Mouse (Mus musculus) heart, adult 8-10 months (tissue): Measurements from ENCODE around the gene Sdha. TPM values are rescaled to one million over a fixed set of nuclear protein-coding genes. Genes with fewer than 3 reads are reported as not detected.
A peak's percentile ranks its signal among the peaks of the same experiment; 100 is the strongest.

ENCODE experiments used
- DNase-seq: peaks from one replicate; pipeline ENCODE4 v3.0.0; 2022; ENCODE audit warnings: low spot score
- total RNA-seq, 4 experiments: library from RNA; stranded (reverse); gene quantifications; 2 replicates each; pipeline ENCODE4 v1.2.4; 2022

The Sdha gene
- total RNA-seq, 4 experiments from 2014 or later, result 1,332 to 1,570 (median 1,418) TPM

DNA sequence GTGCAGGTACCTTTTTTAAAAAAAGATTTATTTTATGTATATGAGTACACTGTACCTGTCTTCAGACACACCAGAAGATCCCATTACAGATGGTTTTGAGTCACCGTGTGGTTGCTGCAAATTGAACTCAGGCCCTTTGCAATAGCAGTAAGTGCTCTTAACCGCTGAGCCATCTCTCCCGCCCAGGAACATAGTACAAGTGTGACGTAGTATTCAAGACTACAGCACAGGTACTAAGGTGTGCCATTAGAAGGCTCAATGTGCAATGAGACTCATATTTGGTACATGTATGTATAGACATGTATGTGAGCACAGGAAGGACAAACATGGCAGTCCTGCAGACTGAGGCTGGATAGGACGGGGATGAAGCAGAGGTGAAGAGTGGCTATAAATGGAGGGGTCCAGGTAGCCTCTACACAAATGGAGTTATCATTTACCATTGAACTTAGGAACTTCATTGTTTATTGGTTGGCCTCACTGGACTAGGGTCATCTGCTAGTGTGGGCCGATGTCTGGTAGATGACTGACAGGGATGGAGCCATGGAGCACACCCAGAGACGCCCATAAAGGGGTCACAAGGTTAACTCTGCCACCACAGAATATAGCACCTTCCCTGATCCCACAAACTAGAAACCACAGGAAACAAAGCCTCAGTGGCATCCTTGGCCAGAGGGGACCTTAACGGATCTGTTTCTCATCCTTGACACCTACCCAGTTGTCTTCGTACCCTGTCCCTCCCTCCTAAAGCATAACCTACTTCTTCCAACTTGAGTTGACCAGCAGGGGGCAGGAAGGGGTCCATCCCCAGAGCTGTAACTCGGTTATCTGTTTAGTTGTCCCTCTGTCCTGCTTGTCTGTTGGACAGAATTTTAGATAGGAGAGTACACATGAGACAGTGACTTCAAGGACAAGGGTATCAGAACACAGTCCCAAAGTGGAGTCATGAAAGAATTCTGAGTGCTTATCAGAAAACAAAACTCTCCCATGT lies 47.7 kb downstream of the Sdha start:
- no peak for DNase-seq

DNA sequence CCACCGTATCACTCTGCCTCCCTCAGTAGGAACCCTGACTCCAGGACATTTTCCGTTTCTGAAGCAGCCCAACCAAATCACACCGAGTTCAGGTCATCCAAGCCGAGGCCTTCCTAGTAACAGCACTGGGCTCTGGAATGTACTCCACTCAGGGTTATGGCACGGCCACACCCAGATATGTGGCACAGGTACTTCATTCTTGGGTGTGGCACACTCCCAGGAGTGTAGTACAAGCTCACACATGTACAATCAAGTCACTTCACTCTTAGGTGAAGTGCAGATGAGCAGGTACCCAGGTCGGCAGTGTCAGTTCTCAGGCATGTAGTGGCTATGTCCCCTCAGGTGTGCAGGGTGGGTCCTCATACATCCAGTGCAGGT lies 48.5 kb downstream of the Sdha start:
- no peak for DNase-seq

GRCm38 (mm10) chr13:74300925-74301606 lies 49.0 kb downstream of the Sdha start:
- DNase-seq, result peak; percentile 66

DNA sequence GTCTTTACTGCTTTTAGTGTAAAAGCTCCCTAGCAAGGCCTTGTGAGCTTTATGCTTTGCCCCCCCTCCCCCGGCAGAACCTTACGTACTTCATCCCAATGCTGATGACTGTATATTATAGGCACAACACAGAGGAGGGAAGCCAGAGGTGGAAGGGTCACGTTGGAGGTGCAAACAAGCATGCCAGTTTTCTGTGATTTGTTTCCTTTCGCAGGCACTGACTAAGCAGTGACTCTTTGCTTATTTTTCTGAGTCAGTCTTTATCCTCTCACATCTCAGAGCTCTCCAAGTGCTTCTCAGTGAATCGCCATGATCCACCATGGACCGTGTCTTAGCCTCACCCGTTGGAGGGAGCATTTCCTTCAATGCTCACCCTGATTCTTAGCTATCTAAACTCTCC lies 53.7 kb downstream of the Sdha start:
- no peak for DNase-seq

DNA sequence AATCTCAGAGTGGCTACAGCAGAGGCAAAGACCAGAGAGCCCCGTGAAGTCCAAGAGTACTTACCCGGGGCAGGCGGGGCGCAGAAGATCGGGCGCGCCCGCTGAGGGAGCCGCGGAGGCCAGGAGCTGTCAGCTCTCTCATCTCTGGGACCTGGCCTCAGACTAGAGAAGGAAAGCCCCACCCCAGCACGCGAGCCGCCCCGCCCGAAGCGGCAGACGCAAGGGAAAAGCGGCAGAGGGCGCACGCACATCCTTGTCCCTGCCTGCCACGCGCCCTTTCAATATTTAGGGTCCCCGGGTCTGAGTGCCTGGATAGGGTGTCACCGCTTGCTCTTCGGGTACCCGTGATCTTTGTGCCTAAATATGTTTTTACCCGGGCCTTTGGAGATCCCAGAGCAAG lies 57.9 kb downstream of the Sdha start, which contains the start of gene Ahrr:
Gene Ahrr (minus strand): TSS at position 165 of the 400 bp plus-strand sequence.
- peak; percentile 13 for DNase-seq

GRCm38 (mm10) chr13:74289646-74290045 lies 60.4 kb downstream of the Sdha start:
- DNase-seq, result no peak

DNA sequence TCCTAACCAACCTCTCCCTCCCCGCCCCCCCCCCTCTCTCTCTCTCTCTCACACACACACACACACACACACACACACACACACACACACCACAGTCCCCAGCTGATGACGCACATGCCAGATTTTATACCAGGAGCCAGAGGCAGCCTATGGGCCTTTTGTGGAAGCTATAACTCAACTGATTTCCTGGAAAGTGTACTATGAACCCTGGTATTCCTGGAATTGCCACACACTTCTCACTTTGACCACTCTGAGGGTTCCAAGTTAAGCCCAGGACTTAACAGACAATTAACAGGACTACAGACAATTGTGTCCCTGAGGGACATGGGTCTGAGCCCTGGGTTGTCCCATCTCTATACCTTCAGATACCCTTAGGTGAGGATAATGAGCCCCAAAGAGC lies 67.8 kb downstream of the Sdha start:
- DNase-seq, result no peak

GRCm38 (mm10) chr13:74275726-74276125 lies 74.4 kb downstream of the Sdha start:
- DNase-seq, result no peak

Other genes with a start within 250 kb of the Sdha start
- gene Slc9a3, start 228.8 kb downstream of the Sdha start, total RNA-seq, result 1 to 10 TPM in 1 of 4 experiments, under 1 TPM in 3; 0.47 to 1.4 (median 0.56) TPM
- 10 to 100 TPM; 45.2 to 52.7 (median 51.4) TPM for gene Exoc3, start 141.5 kb downstream of the Sdha start, total RNA-seq
- 1 to 10 TPM in 2 of 4 experiments, under 1 TPM in 2; 0.82 to 2.5 (median 1.4) TPM for gene Ahrr, start 57.9 kb downstream of the Sdha start, total RNA-seq
- 10 to 100 TPM; 42.0 to 52.1 (median 42.9) TPM for gene Pdcd6, start 32.7 kb downstream of the Sdha start, total RNA-seq
- gene Ccdc127, start within 50 bp of the Sdha start, total RNA-seq, result 10 to 100 TPM; 45.4 to 51.8 (median 48.5) TPM
- gene Lrrc14b, start 13.7 kb upstream of the Sdha start, total RNA-seq, result 10 to 100 TPM; 82.4 to 97.3 (median 86.2) TPM
- 1 to 10 TPM; 3.1 to 3.6 (median 3.4) TPM for gene Zfp72, start 40.6 kb upstream of the Sdha start, total RNA-seq
- gene Ftl1-ps1, start 49.4 kb upstream of the Sdha start, total RNA-seq, result 100 to 1,000 TPM; 219 to 383 (median 285) TPM
- gene Zfp825, start 143.7 kb upstream of the Sdha start, total RNA-seq, result 1 to 10 TPM; 5.4 to 7.4 (median 5.9) TPM